Mouse (Mus musculus): ENCODE data around the gene Cyp4v3.

DNA sequence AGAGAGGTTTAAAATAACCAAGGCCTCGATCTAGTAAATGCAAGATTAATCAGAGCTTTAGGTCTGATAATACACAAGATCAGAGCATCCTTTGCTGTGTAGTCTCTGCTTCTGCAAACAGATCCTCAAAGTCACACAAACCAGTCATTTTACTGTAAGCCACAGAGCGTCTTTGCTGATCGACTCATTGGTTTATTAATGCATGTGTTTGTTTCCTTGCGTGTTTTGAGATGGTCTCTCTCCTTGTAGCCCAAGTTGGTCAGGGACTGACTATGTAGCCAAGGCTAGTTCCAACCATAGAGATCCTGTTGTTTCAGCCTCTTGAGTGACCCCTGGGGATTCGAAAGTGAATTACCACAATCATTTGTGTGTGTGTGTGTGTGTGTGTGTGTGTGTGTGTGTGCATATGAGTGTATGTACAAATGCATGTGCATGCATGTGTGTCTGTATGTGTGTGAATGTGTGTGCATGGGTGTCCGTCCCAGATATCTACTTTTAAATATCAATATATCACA, 26.1 kb upstream of the Cyp4v3 start:
- TF ChIP-seq CTCF (IDR thresholded peaks at IDR 0.05) (peak; percentile 45), EP300 (IDR thresholded peaks at IDR 0.05) (no peak)
